Mouse (Mus musculus): ENCODE data around the gene Prl3a1.

Gene Prl3a1

DNA sequence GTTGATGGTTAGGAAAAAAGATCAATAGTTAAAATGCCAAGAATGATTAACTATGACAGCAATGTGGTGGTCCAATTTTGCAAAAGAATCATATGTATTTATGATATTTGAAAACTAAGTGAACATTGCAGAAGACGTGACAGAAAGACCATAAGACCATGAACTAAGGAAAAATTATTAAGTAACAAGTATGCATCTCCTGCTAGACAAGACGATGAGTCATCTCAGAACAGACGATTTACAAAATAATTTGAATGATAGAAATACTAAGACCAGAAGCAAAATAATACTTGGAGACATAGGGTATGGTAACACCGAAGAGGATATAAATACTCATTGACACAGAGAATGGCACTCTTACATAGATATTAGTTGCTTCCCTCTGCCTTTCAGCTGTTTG, at the start of gene Prl3a1:
TSS of gene Prl3a1 (plus strand) at position 301 of the 400 bp plus-strand sequence.
- no peak for DNase-seq

DNA sequence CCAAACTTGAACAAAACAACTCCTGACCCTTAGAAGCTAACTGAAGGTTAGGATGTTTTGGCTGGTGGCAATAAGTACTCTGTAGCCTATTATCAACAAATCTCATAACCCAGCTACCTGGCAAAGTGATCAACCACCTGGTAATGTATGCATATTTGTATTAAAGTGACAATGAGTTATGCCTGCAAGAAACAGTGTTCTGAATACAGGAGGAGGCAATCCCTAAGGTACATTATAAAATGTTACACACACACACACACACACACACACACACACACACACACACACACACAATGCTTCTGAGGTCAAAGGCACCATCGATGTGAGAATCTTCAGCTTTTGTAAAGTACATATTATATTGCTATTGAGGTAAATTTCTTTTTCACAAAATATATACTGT, 17.7 kb upstream of the Prl3a1 start, which contains the start of gene Prl3b1:
TSS of gene Prl3b1 (plus strand) at position 301 of the 400 bp plus-strand sequence.
- DNase-seq: no peak

DNA sequence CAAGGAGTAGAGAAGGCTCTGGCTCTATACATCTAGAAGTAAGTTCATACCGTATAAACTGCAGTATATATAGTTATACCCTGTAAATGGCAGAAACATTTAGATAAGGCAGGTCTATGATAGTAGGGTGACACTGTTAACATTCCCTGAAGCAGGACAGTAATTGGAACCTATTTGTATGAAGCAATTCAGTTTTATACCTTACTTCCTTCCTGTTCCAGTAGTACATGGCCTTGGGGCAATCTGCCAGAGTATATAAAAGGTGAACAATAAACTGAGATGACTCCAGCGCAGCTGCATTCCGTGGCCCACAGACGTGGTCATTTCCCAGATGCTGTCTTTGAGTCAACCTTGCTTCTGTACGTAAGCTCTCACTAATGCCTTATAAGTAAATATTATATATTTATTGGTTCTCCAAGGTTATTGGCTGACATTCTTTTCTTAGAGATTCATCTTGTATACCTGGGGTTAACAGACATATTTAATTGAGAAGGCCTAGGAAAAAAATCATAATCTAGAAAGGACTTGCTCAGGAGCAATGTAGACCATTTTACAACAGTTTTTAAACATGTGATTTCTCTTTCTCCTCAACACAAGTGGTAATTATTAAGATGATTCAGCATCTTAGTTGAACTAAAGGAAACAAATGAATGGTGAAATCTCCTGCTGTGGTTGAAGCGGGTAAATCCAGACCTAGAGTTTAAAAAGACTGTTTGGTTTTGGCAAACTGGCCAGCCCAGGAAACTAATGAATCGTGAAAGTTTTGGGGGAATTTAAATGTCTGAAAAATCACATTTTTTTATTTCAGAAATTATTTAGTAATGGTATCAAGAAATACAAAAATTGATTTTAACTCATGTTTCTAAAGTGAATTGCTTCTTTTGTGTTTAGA, 53.3 kb downstream of the Prl3a1 start, which contains the start of gene Prl6a1:
TSS of gene Prl6a1 (plus strand) at position 294 of the 892 bp plus-strand sequence.
- DNase-seq: no peak

Measured in right cerebral cortex, adult 18-20 months (tissue).